Mouse (Mus musculus): ENCODE measurements around the gene Gm45623.

Gene Gm45623

GRCm38 (mm10) chr13:56753192-56753951, at the start of gene Gm45623:
Gm45623 (minus strand) TSS chr13:56753827.
- no peak for DNase-seq (ENCODE audit: low spot score)

- DNase-seq (ENCODE audit: low spot score) = no peak
These were observed 43.8 kb upstream of the Gm45623 start for GRCm38 (mm10) chr13:56797459-56797858.

- DNase-seq (ENCODE audit: low spot score) = no peak
These were observed 41.9 kb upstream of the Gm45623 start for GRCm38 (mm10) chr13:56795501-56795900.

- no peak for DNase-seq (ENCODE audit: low spot score)
These were observed 40.8 kb upstream of the Gm45623 start for GRCm38 (mm10) chr13:56794441-56794840.

GRCm38 (mm10) chr13:56792844-56793243, 39.2 kb upstream of the Gm45623 start:
- no peak for DNase-seq (ENCODE audit: low spot score)

- DNase-seq (ENCODE audit: low spot score) = no peak
These were observed 37.1 kb upstream of the Gm45623 start for GRCm38 (mm10) chr13:56790683-56791082.

- no peak for DNase-seq (ENCODE audit: low spot score)
These were observed 29.0 kb upstream of the Gm45623 start for GRCm38 (mm10) chr13:56782621-56783020.

GRCm38 (mm10) chr13:56781697-56782096, 28.1 kb upstream of the Gm45623 start:
- no peak for DNase-seq (ENCODE audit: low spot score)

GRCm38 (mm10) chr13:56780746-56781469, 27.3 kb upstream of the Gm45623 start:
- no peak for DNase-seq (ENCODE audit: low spot score)

GRCm38 (mm10) chr13:56774304-56774703, 20.7 kb upstream of the Gm45623 start:
- DNase-seq (ENCODE audit: low spot score) = no peak

- DNase-seq (ENCODE audit: low spot score) = no peak
These were observed 19.7 kb upstream of the Gm45623 start for GRCm38 (mm10) chr13:56773262-56773870.

GRCm38 (mm10) chr13:56772592-56772991, 19.0 kb upstream of the Gm45623 start:
- no peak for DNase-seq (ENCODE audit: low spot score)

- DNase-seq (ENCODE audit: low spot score) = no peak
These were observed 17.2 kb upstream of the Gm45623 start for GRCm38 (mm10) chr13:56770786-56771185.

- no peak for DNase-seq (ENCODE audit: low spot score)
These were observed 16.5 kb upstream of the Gm45623 start for GRCm38 (mm10) chr13:56770136-56770578.

GRCm38 (mm10) chr13:56769431-56769830, 15.8 kb upstream of the Gm45623 start:
- no peak for DNase-seq (ENCODE audit: low spot score)

GRCm38 (mm10) chr13:56766211-56766610, 12.6 kb upstream of the Gm45623 start:
- no peak for DNase-seq (ENCODE audit: low spot score)

- DNase-seq (ENCODE audit: low spot score) = no peak
These were observed 11.8 kb upstream of the Gm45623 start for GRCm38 (mm10) chr13:56765284-56766032.

- DNase-seq (ENCODE audit: low spot score) = no peak
These were observed 9.0 kb upstream of the Gm45623 start for GRCm38 (mm10) chr13:56762446-56763229.

GRCm38 (mm10) chr13:56758492-56758891, 4.9 kb upstream of the Gm45623 start:
- peak; percentile 62 for DNase-seq (ENCODE audit: low spot score)

GRCm38 (mm10) chr13:56757201-56757600, 3.6 kb upstream of the Gm45623 start:
- no peak for DNase-seq (ENCODE audit: low spot score)

GRCm38 (mm10) chr13:56755871-56756270, 2.2 kb upstream of the Gm45623 start:
- DNase-seq (ENCODE audit: low spot score) = no peak
